Mouse (Mus musculus): ENCODE measurements around the gene Crhbp. TPM values are rescaled to one million over a fixed set of nuclear protein-coding genes. Genes with fewer than 3 reads are reported as not detected.

The Crhbp gene
- total RNA-seq (2015) (not detected in 2 replicates), total RNA-seq (2017) (not detected in 2 replicates)

GRCm38 (mm10) chr13:95444824-95445223 lies at the start of gene Crhbp:
Gene Crhbp, minus strand, starts transcription at chr13:95444924.
- ATAC-seq (replicated peaks; ENCODE audit: poor library complexity) = no peak

GRCm38 (mm10) chr13:95493296-95493695 lies 48.6 kb upstream of the Crhbp start:
- no peak for ATAC-seq (replicated peaks; ENCODE audit: poor library complexity)

DNA sequence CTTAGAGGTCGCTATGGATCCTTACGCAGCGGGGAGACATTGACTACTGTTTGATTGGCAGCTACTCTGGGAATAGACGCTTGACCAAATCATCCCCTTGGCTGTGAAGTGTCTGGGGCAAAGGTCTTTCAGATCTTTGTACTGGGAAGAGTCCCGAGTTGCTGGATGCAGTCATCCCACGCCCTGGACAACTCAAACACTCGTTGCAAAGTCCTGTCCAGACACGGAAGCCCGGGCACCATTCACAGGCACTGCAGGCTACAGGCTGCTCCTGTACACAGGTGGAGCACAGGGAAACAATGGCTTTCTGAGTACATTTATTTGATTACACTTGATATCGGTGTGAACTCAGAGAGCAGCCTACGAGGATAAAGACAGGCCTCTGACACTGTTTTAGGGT lies 46.6 kb upstream of the Crhbp start:
- no peak for ATAC-seq (replicated peaks; ENCODE audit: poor library complexity)

DNA sequence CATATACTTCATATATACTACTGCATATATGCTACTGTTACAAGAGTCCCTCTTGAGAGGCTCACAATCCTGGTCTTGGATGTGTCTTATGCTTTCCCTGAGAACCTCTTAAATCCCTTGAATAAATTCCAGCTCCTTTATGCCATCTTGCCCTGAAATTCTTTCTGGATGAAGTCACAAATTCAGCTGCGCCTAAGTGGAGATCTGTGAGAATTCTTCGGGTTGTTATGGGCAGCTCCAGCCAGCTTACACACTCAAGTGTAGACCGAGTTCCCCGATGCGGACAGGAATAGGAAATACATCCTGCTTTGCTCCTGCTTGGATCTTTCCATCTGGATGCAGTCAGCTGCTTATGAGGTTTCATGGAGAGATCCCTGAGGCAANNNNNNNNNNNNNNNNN lies 39.9 kb upstream of the Crhbp start:
- ATAC-seq (replicated peaks; ENCODE audit: poor library complexity) = no peak

GRCm38 (mm10) chr13:95481428-95481827 lies 36.7 kb upstream of the Crhbp start:
- peak; percentile 90 for ATAC-seq (replicated peaks; ENCODE audit: poor library complexity)

DNA sequence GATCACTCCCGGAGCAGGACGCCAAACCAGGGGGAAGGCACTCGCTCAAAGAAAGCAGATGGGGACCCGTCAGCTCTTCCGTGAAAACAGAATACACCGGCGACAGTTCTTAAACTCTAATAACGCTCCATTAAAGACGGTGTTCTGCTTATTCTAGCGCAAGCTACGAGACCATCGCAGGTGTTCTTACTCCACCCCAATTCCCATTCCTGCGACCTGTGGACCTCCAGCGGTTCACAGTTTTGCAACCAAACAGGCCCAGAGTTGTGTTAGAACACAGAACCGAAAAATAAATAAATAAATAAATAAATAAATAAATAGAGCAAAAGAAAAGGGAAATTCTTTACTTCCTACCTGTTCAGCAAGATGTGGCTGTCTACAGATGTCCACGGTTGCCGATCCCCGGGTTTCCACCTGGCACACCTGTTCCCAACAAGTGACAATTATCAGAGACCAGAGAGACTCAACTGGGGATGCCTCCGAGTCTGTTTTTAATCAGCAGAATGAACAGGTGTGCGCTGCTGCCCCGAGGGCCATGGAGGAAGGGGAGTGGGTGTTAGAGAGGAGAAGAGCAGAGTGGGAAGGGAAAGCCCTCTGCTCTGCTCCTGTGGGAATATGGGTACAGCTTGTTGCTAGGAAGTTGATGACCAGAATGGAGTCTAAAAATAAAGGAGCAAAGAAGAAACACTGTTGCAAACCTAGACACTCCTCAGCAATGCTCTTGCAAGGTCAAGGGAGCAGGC lies 34.1 kb upstream of the Crhbp start, which contains the start of gene S100z:
Gene S100z, minus strand, starts transcription at position 51 of the 743 bp plus-strand sequence.
- no peak for ATAC-seq (replicated peaks; ENCODE audit: poor library complexity)

GRCm38 (mm10) chr13:95477173-95477572 lies 32.4 kb upstream of the Crhbp start:
- ATAC-seq (replicated peaks; ENCODE audit: poor library complexity) = peak; percentile 55

- ATAC-seq (replicated peaks; ENCODE audit: poor library complexity) = 0 out of 2 replicates have a peak, but pooled peaks have one; percentile 38
Measured at GRCm38 (mm10) chr13:95475124-95475523, 30.4 kb upstream of the Crhbp start.

DNA sequence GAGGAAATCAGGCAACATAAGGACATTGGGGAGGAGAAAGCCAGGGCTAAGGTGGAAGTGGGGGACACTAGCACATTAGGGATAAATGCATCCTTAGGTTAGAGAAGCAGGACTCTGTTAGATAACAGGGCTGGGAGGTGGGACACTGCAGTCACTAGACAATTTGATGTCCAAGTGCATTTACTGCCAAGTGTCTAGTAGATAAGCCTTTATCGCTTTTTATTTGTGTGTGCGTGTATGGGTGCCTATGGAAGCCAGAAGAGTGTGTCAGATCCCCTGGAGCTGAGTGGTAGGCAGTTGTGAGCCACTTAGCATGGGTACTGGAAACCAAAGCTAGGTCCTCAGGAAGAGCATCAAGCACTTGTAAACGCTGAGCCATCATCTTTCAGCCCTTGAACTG lies 29.6 kb upstream of the Crhbp start:
- peak; percentile 55 for ATAC-seq (replicated peaks; ENCODE audit: poor library complexity)

GRCm38 (mm10) chr13:95470970-95471369 lies 26.2 kb upstream of the Crhbp start:
- peak; percentile 58 for ATAC-seq (replicated peaks; ENCODE audit: poor library complexity)

GRCm38 (mm10) chr13:95451529-95451928 lies 6.8 kb upstream of the Crhbp start:
- ATAC-seq (replicated peaks; ENCODE audit: poor library complexity) = no peak

- ATAC-seq (replicated peaks; ENCODE audit: poor library complexity) = no peak
Measured at GRCm38 (mm10) chr13:95450636-95451210, 6.0 kb upstream of the Crhbp start.

- ATAC-seq (replicated peaks; ENCODE audit: poor library complexity) = peak; percentile 85
Measured at GRCm38 (mm10) chr13:95449730-95450129, 5.0 kb upstream of the Crhbp start.

DNA sequence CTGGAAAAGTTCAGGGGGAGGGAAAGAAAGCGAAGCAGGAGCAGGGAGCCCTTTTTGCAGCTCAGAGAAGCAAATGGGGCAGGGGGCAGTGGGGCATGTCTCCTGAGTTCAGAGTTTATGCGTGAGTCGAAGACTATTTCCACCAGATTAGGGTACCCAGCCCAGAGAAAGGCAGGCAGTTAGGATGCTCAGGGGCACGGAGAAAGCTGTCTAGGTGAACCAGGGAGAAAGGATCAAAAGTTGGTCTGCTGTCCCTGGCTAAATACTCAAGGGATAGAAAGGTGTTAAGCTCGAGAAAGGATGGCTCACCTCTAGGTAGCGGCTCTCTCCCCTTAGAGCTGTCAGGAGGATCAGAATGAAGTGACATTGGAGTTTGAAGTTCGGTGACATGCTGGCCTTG lies 433 bp downstream of the Crhbp start:
- no peak for ATAC-seq (replicated peaks; ENCODE audit: poor library complexity)

- peak; percentile 29 for ATAC-seq (replicated peaks; ENCODE audit: poor library complexity)
Measured at GRCm38 (mm10) chr13:95443376-95444233, 1.1 kb downstream of the Crhbp start.

DNA sequence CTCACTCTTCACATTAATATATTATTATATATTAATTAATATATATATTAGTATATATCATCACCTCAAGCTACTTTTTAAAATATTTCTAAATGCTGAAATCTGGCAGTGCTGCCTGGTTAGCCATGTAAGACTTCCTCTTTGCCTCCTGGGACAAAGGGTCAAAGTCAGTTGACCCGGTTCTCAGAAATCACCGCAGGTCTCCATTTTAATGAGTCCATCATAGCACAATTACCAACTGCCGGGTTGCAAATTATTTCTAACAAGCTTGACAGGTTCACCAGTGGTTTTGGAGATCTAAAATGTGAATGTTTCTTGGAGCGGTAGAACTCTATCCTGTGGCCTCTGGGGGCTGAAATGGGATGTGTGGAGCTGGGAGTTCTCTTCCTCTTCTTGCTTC lies 1.8 kb downstream of the Crhbp start:
- ATAC-seq (replicated peaks; ENCODE audit: poor library complexity) = no peak

- ATAC-seq (replicated peaks; ENCODE audit: poor library complexity) = no peak
Measured at GRCm38 (mm10) chr13:95439569-95439968, 5.2 kb downstream of the Crhbp start.

DNA sequence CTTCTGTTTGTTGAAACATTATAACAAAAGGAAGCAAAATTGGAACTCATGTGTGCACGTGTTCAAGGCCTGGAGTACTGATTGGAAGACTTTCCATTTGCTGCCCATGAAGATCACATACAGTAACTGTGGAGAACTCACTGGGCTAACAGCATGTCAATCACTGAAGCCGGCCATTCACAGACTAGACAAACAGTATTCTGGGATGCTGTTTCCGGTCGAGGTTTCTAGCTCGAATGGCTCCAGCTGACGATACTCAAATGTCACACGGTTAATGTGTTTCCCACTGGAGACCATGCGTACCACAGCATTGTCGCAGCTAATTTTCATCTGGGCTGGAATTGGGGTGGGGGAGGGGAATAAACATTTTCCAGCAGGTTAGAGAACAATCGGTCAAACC lies 13.0 kb downstream of the Crhbp start:
- no peak for ATAC-seq (replicated peaks; ENCODE audit: poor library complexity)

DNA sequence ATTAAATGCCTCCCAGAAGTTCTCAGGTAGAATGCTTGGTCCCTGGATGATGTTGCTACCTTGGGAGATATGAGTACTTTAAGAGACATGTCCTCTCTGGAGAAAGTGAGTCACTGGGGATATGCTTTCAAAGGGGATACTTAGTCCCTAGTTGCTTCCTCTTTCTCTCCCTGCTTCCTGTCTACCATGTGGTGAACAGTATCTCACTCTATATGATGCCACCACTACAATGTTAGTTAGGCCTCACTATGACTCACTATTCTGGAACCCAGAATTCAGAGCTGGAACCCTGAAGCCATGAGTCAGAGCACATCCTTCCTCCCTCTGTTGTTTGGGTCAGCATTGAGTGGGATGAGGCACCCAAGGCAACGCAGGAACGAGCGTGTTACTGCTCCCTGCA lies 17.2 kb downstream of the Crhbp start:
- ATAC-seq (replicated peaks; ENCODE audit: poor library complexity) = peak; percentile 73

DNA sequence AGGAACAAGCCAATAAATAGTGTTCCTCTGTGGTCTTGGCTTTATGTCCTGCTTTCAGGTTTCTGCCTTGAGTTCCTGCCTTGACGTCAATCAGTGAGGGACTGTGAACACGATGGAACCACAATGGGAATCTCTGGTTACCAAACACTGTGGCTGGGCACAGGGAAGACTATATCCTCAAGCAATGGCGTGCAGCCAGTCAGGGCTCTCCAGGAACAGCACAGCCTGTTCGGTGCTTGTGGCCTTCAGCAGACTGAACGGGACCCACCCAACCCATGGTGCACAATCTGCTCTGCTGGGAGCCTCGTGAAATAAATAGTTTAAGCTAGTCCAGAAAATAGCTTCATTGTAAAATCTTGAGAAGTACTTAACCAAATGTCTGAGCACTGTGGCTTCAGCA lies 18.3 kb downstream of the Crhbp start:
- ATAC-seq (replicated peaks; ENCODE audit: poor library complexity) = no peak

DNA sequence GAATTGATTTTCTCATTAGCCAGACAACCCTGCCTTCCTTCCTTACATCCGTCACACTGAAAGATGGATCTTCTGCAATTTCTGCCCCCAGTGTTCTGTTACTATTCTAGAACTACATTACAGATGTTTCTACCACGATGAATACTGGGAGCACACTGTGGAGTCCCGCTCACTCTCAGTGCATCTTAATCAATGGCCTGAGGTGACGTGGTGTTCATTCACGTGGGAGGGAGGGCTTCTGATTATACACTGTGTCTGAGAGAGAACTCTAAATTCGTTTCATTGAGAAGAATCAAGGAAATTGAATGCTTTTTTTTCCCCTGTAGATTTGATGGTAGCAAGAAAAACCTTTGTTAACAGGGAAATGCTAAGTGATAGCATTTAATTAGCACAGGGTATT lies 19.2 kb downstream of the Crhbp start:
- no peak for ATAC-seq (replicated peaks; ENCODE audit: poor library complexity)

DNA sequence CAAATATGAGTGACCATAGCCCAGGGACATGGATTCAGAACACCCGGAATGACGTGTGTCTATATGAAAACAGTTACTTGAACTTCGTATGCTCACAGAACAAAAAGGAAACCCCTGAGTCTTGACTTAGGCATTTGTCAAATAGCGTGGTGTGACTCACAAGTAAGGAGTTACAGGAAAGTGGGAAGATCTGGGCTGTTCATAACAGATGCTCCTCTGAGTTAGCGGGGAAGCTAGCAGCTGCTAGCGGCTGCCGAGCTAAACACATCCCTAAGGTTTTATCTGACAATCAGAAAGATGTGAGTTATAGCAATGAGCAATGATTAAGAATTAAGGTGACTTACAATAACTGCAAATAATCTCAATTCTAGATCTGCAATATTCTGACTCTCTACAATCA lies 19.8 kb downstream of the Crhbp start:
- no peak for ATAC-seq (replicated peaks; ENCODE audit: poor library complexity)

Data from megakaryocyte progenitor cell, adult 5-6 weeks (primary cell).